Mouse (Mus musculus): Measurements from ENCODE around the gene Kmt2c. TPM values are rescaled to one million over a fixed set of nuclear protein-coding genes. Genes with fewer than 3 reads are reported as not detected.

Gene Kmt2c
- polyA plus RNA-seq, 1 experiment, result 19.2 TPM

- H3K4me1 ChIP-seq (ENCODE audit: control insufficient read depth, insufficient read depth, insufficient read length), result peaks cover 6% of the 10 kb centered on the region
- H3K36me3 ChIP-seq (ENCODE audit: control insufficient read depth, insufficient read depth, low read length), result no peaks in the 10 kb centered on the region
- peak in 1 of 2 experiments; percentile 67 for DNase-seq (ENCODE audit: low read depth in 1 of 2, low spot score in 2 of 2)
- H3K27me3 ChIP-seq (ENCODE audit: control insufficient read depth, insufficient read depth, low read length), result no peaks in the 10 kb centered on the region
- H3K4me3 ChIP-seq (ENCODE audit: extremely low read depth, insufficient read depth, insufficient read length), result peak overlapping the region; percentile 100
- WGBS, result 4% methylated on average over 58 of the region's 87 CpGs
- peak overlapping the region; percentile 98 for H3K27ac ChIP-seq (ENCODE audit: insufficient read depth, low read length)
- no peak for TF ChIP-seq CTCF (IDR thresholded peaks at IDR 0.05; ENCODE audit: extremely low read depth, insufficient read depth, insufficient read length, insufficient replicate concordance)
- no peak for TF ChIP-seq POLR2A (IDR thresholded peaks at IDR 0.05; ENCODE audit: low read depth, low read length)
These were observed 339 bp upstream of the Kmt2c start for GRCm38 (mm10) chr5:25498821-25499422.

GRCm38 (mm10) chr5:25497720-25498345, 750 bp downstream of the Kmt2c start:
- DNase-seq (ENCODE audit: low read depth in 1 of 2, low spot score in 2 of 2), result peak in 1 of 2 experiments; percentile 40
- H3K36me3 ChIP-seq (ENCODE audit: control insufficient read depth, insufficient read depth, low read length), result no peaks in the 10 kb centered on the region
- TF ChIP-seq CTCF (IDR thresholded peaks at IDR 0.05; ENCODE audit: extremely low read depth, insufficient read depth, insufficient read length, insufficient replicate concordance), result no peak
- TF ChIP-seq POLR2A (IDR thresholded peaks at IDR 0.05; ENCODE audit: low read depth, low read length), result no peak
- no peaks in the 10 kb centered on the region for H3K27me3 ChIP-seq (ENCODE audit: control insufficient read depth, insufficient read depth, low read length)
- under 1% methylated on average over 73 of the region's 78 CpGs for WGBS
- peak overlapping the region; percentile 98 for H3K27ac ChIP-seq (ENCODE audit: insufficient read depth, low read length)
- peak overlapping the region; percentile 100 for H3K4me3 ChIP-seq (ENCODE audit: extremely low read depth, insufficient read depth, insufficient read length)
- H3K4me1 ChIP-seq (ENCODE audit: control insufficient read depth, insufficient read depth, insufficient read length), result peaks cover 6% of the 10 kb centered on the region

- 5% methylated on average over 10 of the region's 10 CpGs for WGBS
- Histone ChIP-seq H3K27ac (ENCODE audit: insufficient read depth, low read length) (peak overlapping the region; percentile 98; the same call in 1 of the 2 replicates), H3K27me3 (ENCODE audit: control insufficient read depth, insufficient read depth, low read length) (no peaks in the 10 kb centered on the region), H3K36me3 (ENCODE audit: control insufficient read depth, insufficient read depth, low read length) (no peaks in the 10 kb centered on the region), H3K4me1 (ENCODE audit: control insufficient read depth, insufficient read depth, insufficient read length) (peaks cover 6% of the 10 kb centered on the region), H3K4me3 (ENCODE audit: extremely low read depth, insufficient read depth, insufficient read length) (peak overlapping the region; percentile 100)
- no peak for DNase-seq (ENCODE audit: low read depth in 1 of 2, low spot score in 2 of 2)
- TF ChIP-seq POLR2A (IDR thresholded peaks at IDR 0.05; ENCODE audit: low read depth, low read length) (no peak), CTCF (IDR thresholded peaks at IDR 0.05; ENCODE audit: extremely low read depth, insufficient read depth, insufficient read length, insufficient replicate concordance) (no peak)
These were observed 1.2 kb downstream of the Kmt2c start for GRCm38 (mm10) chr5:25497369-25497719.

GRCm38 (mm10) chr5:25496652-25497051, 1.9 kb downstream of the Kmt2c start:
- no peaks in the 10 kb centered on the region for H3K27me3 ChIP-seq (ENCODE audit: control insufficient read depth, insufficient read depth, low read length)
- no peak for DNase-seq (ENCODE audit: low read depth in 1 of 2, low spot score in 2 of 2)
- H3K27ac ChIP-seq (ENCODE audit: insufficient read depth, low read length), result no peak overlapping the region
- H3K4me3 ChIP-seq (ENCODE audit: extremely low read depth, insufficient read depth, insufficient read length), result no peak overlapping the region
- H3K36me3 ChIP-seq (ENCODE audit: control insufficient read depth, insufficient read depth, low read length), result no peaks in the 10 kb centered on the region
- H3K4me1 ChIP-seq (ENCODE audit: control insufficient read depth, insufficient read depth, insufficient read length), result peaks cover 7% of the 10 kb centered on the region
- 54% methylated on average over 2 of the region's 2 CpGs for WGBS
- TF ChIP-seq CTCF (IDR thresholded peaks at IDR 0.05; ENCODE audit: extremely low read depth, insufficient read depth, insufficient read length, insufficient replicate concordance) (no peak), POLR2A (IDR thresholded peaks at IDR 0.05; ENCODE audit: low read depth, low read length) (no peak)

- Histone ChIP-seq H3K4me1 (ENCODE audit: control insufficient read depth, insufficient read depth, insufficient read length) (no peaks in the 10 kb centered on the region), H3K27ac (ENCODE audit: insufficient read depth, low read length) (no peak overlapping the region), H3K4me3 (ENCODE audit: extremely low read depth, insufficient read depth, insufficient read length) (no peak overlapping the region), H3K27me3 (ENCODE audit: control insufficient read depth, insufficient read depth, low read length) (no peaks in the 10 kb centered on the region), H3K36me3 (ENCODE audit: control insufficient read depth, insufficient read depth, low read length) (no peaks in the 10 kb centered on the region)
- DNase-seq (ENCODE audit: low read depth in 1 of 2, low spot score in 2 of 2), result no peak
- TF ChIP-seq CTCF (IDR thresholded peaks at IDR 0.05; ENCODE audit: extremely low read depth, insufficient read depth, insufficient read length, insufficient replicate concordance) (no peak), POLR2A (IDR thresholded peaks at IDR 0.05; ENCODE audit: low read depth, low read length) (no peak)
These were observed 19.7 kb downstream of the Kmt2c start for GRCm38 (mm10) chr5:25478863-25479262.

GRCm38 (mm10) chr5:25475789-25476188, 22.8 kb downstream of the Kmt2c start:
- no peaks in the 10 kb centered on the region for H3K4me1 ChIP-seq (ENCODE audit: control insufficient read depth, insufficient read depth, insufficient read length)
- no peaks in the 10 kb centered on the region for H3K36me3 ChIP-seq (ENCODE audit: control insufficient read depth, insufficient read depth, low read length)
- no peak for DNase-seq (ENCODE audit: low read depth in 1 of 2, low spot score in 2 of 2)
- H3K4me3 ChIP-seq (ENCODE audit: extremely low read depth, insufficient read depth, insufficient read length), result no peak overlapping the region
- H3K27ac ChIP-seq (ENCODE audit: insufficient read depth, low read length), result no peak overlapping the region
- no peaks in the 10 kb centered on the region for H3K27me3 ChIP-seq (ENCODE audit: control insufficient read depth, insufficient read depth, low read length)
- WGBS, result 74% methylated on average over 2 of the region's 2 CpGs
- no peak for TF ChIP-seq POLR2A (IDR thresholded peaks at IDR 0.05; ENCODE audit: low read depth, low read length)
- TF ChIP-seq CTCF (IDR thresholded peaks at IDR 0.05; ENCODE audit: extremely low read depth, insufficient read depth, insufficient read length, insufficient replicate concordance), result no peak

GRCm38 (mm10) chr5:25472070-25472469, 26.5 kb downstream of the Kmt2c start:
- Histone ChIP-seq H3K27ac (ENCODE audit: insufficient read depth, low read length) (no peak overlapping the region), H3K36me3 (ENCODE audit: control insufficient read depth, insufficient read depth, low read length) (no peaks in the 10 kb centered on the region), H3K4me3 (ENCODE audit: extremely low read depth, insufficient read depth, insufficient read length) (no peak overlapping the region), H3K4me1 (ENCODE audit: control insufficient read depth, insufficient read depth, insufficient read length) (no peaks in the 10 kb centered on the region), H3K27me3 (ENCODE audit: control insufficient read depth, insufficient read depth, low read length) (no peaks in the 10 kb centered on the region)
- no peak for DNase-seq (ENCODE audit: low read depth in 1 of 2, low spot score in 2 of 2)
- TF ChIP-seq CTCF (IDR thresholded peaks at IDR 0.05; ENCODE audit: extremely low read depth, insufficient read depth, insufficient read length, insufficient replicate concordance) (no peak), POLR2A (IDR thresholded peaks at IDR 0.05; ENCODE audit: low read depth, low read length) (no peak)
- WGBS, result 38% methylated on average over 6 of the region's 6 CpGs
